ENCODE assay signal across 20 mouse cellular contexts in the genomic region with DNA sequence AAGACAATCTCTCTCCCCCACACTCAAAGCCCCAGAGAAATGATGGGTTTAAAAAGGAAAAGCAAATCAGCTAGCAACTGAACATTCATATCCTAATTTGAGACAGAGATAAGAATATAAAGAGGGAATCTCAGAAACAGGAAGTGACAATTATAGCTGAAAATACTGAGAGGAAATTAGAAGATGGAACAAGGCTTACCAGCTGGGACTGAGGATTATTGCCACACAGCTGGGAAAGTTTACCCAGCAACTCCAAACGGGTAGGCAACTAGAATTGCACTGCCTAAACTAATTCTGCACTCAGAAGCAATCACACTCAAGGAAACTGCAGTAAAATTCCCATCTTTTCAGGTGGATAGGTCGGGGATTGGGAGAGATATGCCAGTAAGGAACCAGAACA. TPM values are rescaled to one million over a fixed set of nuclear protein-coding genes. Genes with fewer than 3 reads are reported as not detected.
DNase-seq lines count a peak whose midpoint lies in the region; ATAC-seq lines count a peak whose summit lies in the region.
"Had no signal": no experiment of that assay in that cellular context is flagged by ENCODE, and none has a peak within 500 bp of the region (broad histone marks: within the 10 kb centered on the region; RNA-seq: fewer than 3 reads in every experiment).

No protein-coding gene starts in this region.

- peak; percentile 47; the same call in 1 of the 2 replicates for ATAC-seq in frontal cortex, adult (ENCODE audit: low TSS enrichment)
- peak; percentile 23 for ATAC-seq in CD4-positive, CD25-positive, alpha-beta regulatory T cell, adult 4 months
- peak; percentile 95 for ATAC-seq in granulocyte monocyte progenitor cell, adult 5-6 weeks (replicated peaks; ENCODE audit: poor library complexity, severe bottlenecking)
- ATAC-seq in megakaryocyte progenitor cell, adult 5-6 weeks (replicated peaks; ENCODE audit: poor library complexity): peak; percentile 93
- ATAC-seq: activated CD4-positive, CD25-positive, alpha-beta regulatory T cell, adult 4 months; forebrain, embryonic 16.5 days; hindbrain, postnatal 0 days; intestine, embryonic 15.5 days; Patski had no signal

- intact Hi-C loops in gastrocnemius, postnatal 14 days (cut with DNase I; ENCODE audit: low total_unique reads): no loop called here

- DNase-seq in frontal cortex, adult 2 months (ENCODE audit: extremely low spot score in 1 of 2, low spot score in 1 of 2): no peak
- DNase-seq in retina, postnatal 1 day: no peak
- DNase-seq in gastrocnemius, postnatal 14 days: no peak
- DNase-seq: adrenal gland, postnatal 14 days; cerebellum, adult 18-20 months; cerebellum, adult 9-11 months; cerebellum, postnatal 36 days; gastrocnemius, adult 2 months; heart, adult 2 months; heart, postnatal 10 days had no signal

RNA-seq across cellular contexts. Expression of a gene that starts 12.4 kb away (rescaled TPM):
- polyA plus RNA-seq in frontal cortex, adult 2 months (2012; rRNA removed): 65.5 and 77.3 TPM in 2 replicates
- polyA plus RNA-seq in CD4-positive, CD25-positive, alpha-beta regulatory T cell, adult 4 months (2017; shearing (Covaris generic)): 10 to 100 TPM; 42.3 to 49.8 TPM
- 6.4 and 9.3 TPM in 2 replicates for total RNA-seq in granulocyte monocyte progenitor cell, adult 5-6 weeks (2014; fragmentation: Nextera tagmentation)
- 4.4 and 6.7 TPM in 2 replicates for total RNA-seq in granulocyte monocyte progenitor cell, adult 5-6 weeks (2017)
- total RNA-seq in megakaryocyte progenitor cell, adult 5-6 weeks (2015): 10.7 and 11.8 TPM in 2 replicates
- total RNA-seq in megakaryocyte progenitor cell, adult 5-6 weeks (2017): 7.2 and 7.5 TPM in 2 replicates
- total RNA-seq in gastrocnemius, postnatal 14 days (2021): 10 to 100 TPM; 10.5 to 12.8 TPM
- polyA plus RNA-seq: C2C12 had no signal

Comparison
In these comparisons a context has a peak if more than half of its experiments do, and no peak if none do; other contexts are left out.
1. ATAC-seq: peak in every context shown above with its lines; median percentile 95 in granulocyte monocyte progenitor cell, adult 5-6 weeks; 93 in megakaryocyte progenitor cell, adult 5-6 weeks; 47 in frontal cortex, adult; 23 in CD4-positive, CD25-positive, alpha-beta regulatory T cell, adult 4 months.